Mouse (Mus musculus) adrenal gland, adult (tissue): ENCODE measurements at regions not wholly inside any gene's neighbourhood (a gene's known extent, or its start where the extent isn't known, plus 50 kb on each side); places are given as distances from the start of the nearest gene placed in this dataset.
A peak's percentile ranks its signal among the peaks of the same experiment; 100 is the strongest.

Experiments
- DNase-seq, 2 experiments: peaks; one replicate each; pipeline ENCODE4 v3.0.0; 2022 to 2023; ENCODE audit warnings: low spot score in 1 of 2; ENCODE audit not compliant: inconsistent age in 2 of 2

DNA sequence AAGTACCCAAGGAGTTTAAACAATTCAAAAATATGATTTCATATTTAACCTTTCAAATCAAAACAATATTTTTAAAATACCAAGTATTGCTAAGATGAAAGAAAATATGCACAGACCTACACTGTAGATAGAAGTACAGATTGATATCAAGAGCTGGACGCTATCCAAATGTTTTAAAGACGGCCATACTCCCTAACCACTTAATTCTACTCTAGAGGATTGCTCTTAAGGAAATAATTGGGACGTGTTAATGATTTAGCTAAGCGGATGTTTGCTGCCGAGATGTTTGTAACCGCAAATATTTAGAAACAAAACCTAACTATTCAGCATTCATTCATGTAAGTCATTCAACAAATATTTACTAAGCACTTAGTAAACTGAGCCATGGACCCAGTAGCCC, 294.2 kb downstream of the Mycn start:
- no peak for DNase-seq

DNA sequence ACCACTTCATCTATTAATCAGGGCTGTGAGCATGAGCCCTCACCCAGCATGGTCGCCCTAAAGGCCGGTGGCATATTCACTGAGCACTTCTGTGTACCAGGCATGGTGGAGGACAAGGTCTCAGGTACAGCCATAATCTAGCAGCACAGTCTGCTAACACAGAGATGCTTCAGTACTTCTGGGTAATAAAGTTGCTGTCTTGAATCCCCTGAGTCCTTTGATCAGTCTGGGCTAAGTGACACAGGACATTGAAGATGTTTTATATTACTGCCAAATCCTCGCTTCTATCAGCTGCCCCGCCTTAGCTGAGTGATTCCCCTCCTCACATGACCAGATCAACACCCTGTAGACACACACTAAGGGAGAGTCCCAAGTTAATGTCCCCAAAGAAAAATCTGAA, 296.5 kb downstream of the Mycn start:
- no peak for DNase-seq

DNA sequence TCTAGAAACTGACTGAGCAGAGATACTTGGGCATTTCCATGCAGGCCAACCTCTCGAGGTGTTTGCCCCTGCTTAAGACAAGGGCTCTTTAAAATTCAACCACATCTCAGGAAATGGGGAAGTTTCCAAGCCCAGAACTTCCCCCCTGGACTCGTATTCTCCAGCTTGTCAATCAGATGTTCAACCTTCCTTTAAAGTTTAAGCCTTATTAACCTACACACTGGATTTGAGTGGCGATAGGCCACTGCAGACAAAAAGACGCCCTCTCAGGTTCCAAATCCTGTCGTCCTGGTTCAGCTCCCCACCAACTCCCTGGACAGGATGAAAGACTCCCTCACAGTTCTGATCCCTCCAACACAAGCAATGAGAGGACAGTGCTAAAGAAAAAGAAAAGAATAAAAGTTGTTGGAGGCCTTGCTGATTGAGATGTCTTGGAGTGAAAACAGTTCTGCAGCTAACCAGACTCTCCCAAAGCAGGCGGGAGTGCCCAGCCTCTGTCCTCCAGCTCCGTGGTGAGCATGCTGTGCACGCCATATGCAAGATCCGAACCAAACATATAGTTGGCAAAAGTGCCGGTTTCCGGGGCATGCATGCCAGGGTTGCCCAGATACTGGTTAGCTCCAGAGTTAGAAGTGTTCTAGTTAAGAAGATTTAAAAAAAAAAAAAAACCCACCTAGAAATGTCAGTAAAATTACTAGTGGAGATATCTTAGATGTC, 298.3 kb downstream of the Mycn start:
- no peak for DNase-seq

DNA sequence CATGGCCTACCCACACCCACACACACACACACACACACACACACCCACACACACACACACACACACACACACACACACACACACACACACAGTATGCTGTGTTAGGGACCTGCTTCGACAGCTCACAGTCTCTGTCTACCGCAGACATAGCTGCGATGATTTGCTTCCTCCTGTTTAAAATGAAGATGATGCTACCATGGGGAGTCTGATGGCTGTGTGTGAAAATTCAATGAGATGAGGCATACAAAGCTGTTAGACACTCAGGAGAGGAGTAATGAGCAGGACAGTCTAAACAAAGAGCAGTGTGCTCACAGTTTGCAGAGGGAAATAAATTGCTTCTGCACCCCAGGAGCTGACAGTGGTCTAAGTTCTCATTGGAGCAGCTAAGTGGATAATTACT, 306.4 kb downstream of the Mycn start:
- DNase-seq: no peak

DNA sequence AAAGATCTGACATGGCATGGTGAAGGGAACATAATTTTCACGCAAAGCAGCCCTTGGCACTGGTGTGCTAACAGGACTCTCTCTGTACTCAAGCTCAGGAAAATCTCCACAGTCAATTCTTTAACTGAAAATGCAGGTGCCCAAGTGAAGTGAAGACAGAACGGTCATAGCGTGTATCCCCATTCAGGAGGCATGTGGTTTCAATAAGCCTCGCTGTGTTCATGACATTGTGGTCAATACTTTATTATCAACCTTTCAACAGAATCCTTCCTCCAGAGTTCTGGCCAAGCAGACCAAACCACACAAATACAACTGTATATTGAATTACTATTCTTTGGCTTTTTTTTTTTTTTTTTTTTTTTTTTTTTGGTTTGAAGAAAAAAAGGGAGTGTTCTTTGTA, 314.1 kb downstream of the Mycn start:
- DNase-seq: no peak

DNA sequence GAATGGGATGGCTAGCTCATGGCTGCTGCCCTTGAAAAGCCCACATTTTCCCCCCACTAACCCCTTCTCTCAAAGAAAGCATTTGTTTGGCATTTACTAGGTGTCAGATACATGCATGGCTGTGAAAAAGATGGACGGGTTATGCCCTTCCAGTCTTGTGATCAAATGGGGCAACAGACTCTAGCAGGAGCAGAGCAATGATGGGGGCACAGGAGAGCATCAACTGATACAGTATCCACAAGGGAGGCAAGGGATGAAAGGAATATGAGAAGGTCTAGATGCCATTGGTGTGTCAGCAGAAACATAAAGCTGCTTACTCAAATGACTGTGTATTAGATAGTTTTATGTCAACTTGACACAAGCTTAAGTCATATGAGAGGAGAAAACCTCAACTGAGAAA, 315.9 kb downstream of the Mycn start:
- DNase-seq: no peak

DNA sequence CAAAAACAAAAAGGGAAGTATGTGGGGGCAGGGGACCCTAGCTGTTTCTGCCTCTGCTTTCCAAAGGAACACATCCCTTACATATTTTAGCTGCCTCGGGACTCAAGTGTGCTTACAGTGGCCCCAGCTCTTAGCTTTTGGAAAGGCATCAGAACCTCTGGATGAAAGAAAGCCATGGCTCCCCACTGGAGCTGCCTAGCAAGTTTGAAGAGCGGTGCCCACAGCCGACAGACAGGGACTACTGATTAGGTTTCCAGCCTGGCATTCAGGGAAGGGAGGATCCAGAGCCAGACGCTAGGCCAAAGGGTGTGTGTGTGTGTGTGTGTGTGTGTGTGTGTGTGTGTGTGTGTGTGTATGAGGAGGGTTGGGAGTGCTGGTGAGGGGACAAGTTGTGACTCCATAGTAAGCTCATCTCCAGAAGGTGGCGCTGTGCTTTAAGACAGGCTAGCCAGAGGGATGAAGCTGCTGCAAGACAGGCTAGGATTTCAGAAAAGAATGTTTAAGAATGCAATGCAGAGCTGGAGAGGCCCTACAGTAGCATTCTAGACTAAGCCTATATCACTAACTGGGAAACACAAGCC, 318.9 kb downstream of the Mycn start:
- peak; percentile 71 to 90 for DNase-seq

DNA sequence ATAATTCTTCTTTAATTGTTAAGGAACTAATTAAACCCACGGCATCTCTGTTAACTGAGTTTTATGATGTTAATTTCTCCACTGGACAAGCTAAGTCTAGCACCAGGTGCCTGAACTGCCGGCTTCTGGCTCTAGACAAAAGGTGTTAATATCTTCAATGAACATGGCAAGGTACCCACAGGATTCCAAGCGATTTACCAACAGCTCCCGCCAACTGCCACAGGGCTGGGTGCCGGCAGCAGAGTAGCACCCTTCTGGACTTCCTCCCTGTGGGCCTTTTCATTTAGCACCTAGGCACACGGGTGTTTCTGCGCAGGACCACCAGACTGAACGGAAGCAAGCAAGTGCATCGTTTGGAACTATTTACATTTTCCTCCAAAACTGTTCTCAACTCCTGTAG, 320.2 kb downstream of the Mycn start:
- no peak for DNase-seq

DNA sequence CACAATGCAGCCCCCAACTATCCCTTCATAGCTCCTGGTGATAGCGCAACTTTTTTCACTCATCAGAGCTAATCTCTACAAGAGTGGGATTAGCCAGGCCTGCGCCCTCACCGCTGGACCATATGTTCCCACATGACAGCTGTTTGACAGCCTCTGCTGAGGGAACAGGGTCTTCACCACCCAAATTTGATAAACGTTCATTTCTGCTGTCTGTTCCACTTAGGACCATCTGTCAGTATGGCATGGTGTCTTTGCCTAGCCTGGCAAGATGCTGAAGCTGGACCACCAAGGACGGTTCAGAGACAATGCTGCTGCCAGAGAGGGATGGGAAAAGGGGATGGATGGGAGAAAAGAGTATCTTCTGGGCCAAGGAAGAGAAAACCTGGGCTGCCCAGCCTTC, 321.4 kb downstream of the Mycn start:
- DNase-seq: no peak

DNA sequence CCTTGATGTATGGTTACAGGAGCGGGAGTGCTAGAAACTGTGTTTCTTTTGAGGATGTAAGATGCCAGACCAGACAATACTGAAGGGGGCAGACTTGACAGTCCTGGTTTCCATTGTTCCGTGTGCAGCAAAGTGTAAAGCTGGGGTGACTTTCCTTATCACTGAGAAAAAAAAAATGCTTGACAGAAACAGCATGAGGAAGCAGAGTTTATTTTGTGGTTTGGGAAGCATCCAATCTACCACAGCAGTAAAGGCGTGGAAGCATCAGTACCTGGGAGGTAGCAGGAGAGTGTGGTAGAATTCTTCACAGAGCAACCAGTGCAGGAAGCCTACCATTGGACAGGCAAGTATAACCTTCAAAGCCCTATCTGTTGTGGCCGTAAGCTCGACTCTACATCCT, 322.3 kb downstream of the Mycn start:
- DNase-seq: no peak

DNA sequence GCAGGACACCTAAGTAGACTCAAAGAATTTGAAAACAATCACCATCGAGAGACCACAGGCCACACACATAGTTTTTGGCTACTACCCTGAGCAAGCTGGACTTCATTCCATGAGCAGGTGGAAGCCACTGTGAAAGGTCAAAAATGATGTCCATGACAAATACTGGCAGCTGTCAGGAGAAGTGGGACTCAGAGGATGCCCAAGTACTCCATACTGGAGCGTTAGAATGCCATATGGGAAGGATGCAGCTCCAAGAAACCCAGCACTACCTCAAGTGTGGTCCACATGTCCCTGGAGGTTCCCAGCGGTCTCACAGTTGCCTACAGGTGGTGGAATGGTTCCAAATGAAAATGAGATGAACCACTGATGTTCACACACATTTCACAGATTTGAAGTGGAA, 329.2 kb downstream of the Mycn start:
- DNase-seq: no peak

DNA sequence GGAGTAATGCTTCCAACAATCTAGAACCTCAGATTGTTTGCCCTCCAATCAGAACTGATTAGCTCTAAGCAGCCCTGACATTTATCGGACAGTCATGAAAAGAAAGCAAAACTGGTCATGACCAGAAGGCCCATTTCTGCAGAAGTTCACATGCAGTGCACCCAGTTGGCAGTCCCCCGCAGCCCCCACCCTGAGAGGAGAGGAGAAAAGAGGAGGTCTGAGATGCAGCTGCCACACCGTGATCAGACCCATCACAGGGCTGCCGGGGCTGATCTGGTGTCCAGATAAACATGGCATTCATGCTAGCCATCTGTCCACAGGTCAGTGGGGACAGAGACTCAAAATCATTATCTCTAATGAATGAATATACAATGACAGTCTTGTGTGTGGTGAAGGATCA, 330.9 kb downstream of the Mycn start:
- DNase-seq: peak in 1 of 2 experiments; percentile 22

DNA sequence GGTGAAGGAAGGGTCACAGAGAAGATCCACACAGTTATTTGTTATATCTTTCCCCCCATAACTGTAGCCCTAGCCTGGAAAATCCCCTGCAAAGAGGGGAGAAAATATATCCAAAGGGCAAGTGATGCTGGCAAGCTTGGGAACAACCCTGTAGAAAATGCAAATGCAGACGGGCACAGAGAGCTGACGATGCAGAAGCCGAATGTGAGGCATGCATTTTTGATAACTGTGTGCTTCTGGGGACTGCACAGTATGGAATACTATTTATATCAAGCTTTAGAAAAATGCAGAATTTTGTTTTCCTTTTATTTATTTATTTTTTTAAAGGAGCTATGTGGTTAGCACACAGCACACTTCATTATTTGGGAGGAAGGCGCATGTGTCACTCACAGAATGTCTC, 333.7 kb downstream of the Mycn start:
- DNase-seq: no peak

DNA sequence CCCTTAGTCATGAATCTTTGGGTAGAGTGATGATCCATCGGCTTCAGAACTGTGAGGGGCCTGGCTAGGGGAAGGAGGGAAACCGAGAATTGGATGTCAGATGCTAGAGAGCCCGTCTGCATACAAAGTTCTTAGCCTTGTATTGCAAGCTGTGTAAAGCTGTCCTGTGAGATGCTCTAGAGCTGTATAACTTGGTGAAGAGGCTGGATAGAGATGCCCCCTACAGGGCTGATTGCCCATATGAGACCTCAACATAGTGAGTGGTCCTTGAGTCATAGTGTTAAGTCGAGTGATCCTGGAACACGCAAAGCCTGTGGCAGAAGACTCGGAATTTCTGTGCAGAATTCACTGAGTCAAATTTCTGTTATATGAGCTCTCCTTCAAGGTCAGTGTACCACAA, 334.8 kb downstream of the Mycn start:
- DNase-seq: no peak

DNA sequence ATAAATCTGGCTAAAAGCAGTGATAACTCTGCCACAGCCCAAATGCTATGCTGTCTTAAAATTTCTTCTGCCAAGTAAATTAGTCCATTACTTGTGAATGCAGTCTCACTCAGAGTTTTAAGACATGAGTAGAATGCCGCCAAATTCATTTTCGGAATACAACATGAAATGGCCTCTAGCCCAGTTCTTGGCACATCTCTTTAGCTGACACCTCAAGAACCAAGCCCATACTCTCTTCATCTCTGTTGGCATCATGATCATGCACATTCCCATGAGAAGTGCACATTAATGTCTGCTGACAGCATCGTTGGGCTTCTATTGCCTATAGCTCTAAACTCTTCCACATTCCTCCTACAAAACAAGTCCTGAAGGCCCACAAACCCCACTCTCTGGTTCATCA, 336.2 kb downstream of the Mycn start:
- no peak for DNase-seq

DNA sequence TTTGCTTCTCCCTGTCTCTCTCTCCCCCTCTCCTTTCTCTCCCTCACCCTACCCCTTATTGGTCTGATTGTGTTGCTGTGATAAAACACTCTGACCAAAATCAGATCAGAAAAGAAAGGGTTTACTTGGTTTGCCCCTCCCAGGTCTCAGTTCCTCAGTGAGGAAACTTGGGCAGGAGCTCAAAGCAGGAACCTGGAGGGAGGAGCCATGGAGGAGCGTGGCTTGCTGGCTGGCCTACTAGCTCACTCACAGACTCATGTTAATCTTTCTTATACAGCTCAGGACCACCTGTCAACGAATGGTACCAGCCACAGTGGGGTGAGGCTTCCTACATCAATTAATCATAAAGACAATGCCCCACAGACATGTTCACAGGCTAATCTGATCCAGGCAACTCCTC, 339.4 kb downstream of the Fam49a start:
- DNase-seq: no peak

DNA sequence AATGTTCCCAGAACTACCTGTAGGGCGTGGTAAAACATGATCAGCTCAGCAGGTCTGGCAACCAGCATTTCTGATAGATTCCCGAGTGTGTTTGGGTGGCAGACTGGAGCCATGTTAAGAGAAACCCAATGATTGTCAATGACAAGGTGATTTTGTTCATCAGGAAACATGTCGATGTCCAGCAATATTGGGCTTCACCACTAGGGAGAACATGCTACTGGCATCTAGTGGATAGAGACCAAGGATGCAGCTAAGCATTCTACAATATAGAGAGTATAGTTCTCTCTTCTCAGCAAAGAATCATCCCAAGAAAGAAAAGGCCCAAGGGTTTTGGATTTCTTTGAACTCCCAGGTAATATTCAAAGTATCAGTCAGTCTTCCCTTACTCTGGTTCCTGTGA, 333.5 kb downstream of the Fam49a start:
- DNase-seq: no peak

DNA sequence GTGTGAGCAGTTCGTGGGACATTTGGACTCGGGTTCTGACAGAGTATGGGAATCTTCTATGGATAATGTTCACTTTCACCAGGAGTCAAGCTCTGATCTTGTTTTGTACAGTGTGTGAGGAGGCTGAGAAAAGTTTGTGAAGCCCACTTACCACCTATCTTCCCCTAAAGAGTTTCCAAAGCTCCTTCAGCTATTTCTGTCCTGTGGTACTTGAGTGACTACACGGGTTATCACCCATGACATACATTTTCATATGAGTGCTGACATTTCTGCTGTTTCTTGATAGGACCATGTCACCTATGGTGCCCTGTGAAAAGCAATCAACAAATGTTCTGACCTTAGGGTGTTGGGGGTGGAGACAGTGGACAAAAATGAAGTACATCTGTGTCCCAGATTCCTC, 332.6 kb downstream of the Fam49a start:
- no peak for DNase-seq

DNA sequence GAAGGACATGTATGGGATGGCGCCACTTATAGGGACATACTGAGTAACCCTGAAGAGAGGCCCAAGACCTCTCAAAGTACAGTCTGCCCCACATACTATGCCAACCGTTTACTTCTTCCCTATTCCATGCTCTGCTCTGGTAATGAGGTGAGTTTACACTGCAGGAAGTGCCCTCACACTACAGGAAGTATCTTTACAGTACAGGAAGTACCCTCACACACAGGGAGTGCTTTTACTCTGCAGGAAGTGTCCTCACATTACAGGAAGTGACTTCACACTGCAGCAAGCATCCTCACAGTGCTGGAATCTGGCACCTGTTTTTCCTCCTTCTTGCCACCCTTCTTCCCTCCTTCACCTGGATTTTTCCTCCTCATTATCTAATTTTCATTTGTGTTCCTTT, 331.4 kb downstream of the Fam49a start:
- DNase-seq: no peak

DNA sequence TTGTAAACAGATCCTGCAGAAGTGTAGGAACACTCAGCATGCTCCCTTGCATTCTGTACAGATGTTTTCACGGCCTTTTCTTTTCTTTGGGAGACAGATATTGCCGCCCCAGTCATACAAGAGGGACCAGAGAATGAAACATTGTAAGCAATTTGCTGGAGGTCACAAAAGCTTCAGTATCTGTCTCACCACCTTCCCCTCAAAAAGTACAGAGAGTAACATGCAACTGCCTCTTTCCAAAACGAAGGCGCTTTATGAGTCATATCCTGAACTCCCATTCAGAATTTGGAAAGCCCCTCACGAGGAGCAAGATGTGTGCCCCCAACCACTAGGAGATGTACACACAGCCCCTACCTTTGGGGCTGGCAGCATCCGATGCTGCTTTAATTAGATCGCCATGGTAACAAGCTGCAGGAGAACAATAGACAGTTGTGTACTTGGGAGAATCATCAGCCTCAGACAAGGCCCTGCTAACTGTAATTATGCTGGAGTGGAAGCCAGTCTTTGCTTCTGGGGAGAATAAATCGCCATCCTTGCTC, 328.9 kb downstream of the Fam49a start:
- DNase-seq: no peak

DNA sequence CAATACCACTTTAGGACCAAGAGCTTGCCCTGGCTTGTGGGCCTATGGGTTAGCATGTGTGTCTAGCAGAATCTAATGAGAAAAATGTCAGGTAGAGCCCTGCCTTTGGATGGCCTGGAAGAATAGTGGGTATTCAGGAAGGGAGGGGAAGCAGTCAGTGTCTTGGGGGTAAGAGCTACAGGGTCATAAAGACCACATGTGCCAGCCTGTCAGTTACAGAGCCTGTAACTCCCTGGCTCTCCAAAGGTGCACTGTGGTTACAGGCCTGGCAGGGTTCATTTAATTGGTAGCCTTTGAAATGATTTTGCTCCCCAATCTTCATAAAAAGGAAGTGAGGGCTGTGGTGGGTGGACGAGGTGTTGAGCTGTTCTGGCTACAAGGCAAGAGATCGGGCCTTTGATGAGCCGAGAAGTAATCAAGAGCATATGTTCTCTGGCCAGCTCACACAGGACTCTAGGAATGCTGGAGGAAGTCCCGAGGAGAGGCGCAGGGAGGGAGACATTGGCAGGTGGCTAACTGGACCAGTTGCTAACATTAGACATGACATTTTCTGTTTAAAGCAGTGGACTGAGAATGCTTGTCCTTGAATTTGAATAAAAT, 326.9 kb downstream of the Fam49a start:
- peak in 1 of 2 experiments; percentile 45 for DNase-seq

DNA sequence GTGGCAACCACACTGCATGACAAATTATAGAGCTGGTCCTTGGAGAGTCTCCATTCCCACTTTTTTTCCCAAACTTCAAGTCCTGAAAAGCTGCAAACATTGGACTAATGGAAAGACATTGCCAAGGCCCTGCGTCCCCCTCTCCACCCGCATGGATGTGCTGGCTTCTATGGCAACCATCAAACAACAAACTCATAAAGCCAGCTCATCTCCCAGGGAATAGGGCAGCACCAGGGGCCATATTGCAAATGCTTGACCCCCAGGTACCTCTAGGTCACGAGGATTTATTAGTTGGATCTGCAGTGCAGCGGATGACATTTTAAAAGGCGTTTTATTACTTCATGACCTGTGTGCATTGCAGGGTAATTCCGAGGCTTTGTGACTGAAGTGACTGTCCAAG, 324.5 kb downstream of the Fam49a start:
- no peak for DNase-seq
